Mouse (Mus musculus) limb, embryonic 11.5 days (tissue): ENCODE measurements around the gene Upk2. TPM values are rescaled to one million over a fixed set of nuclear protein-coding genes. Genes with fewer than 3 reads are reported as not detected.
A peak's percentile ranks its signal among the peaks of the same experiment; 100 is the strongest.
"Not testable (repeated sequence)": the region's sequence is repeated elsewhere in the genome, so short reads cannot be mapped to it uniquely, and the experiment has no call there.

Experiments
- ATAC-seq: fragments of 200-750 bp; cut with Nextera tagmentation; 2 replicates; pipeline ENCODE4 v1.8.0; 2017; ENCODE audit warnings: low read depth; ENCODE audit not compliant: insufficient number of reproducible peaks, low FRiP score, low TSS enrichment
- DNase-seq: peaks from one replicate; pipeline ENCODE4 v3.0.0-alpha.2; 2015; ENCODE audit warnings: low spot score
- H3K27ac ChIP-seq: fragments of 300-500 bp; sonication (generic); replicated peaks from 2 replicates; pipeline ENCODE4 v1.5.1; 2014; ENCODE audit warnings: low read depth, mild to moderate bottlenecking, low read length
- H3K27me3 ChIP-seq: fragments of 300-500 bp; sonication (generic); 2 replicates; pipeline ENCODE4 v1.6.1; 2014; ENCODE audit warnings: mild to moderate bottlenecking, low read length, mixed read lengths; ENCODE audit not compliant: control insufficient read depth, insufficient read depth
- H3K36me3 ChIP-seq: fragments of 300-500 bp; sonication (generic); 2 replicates; pipeline ENCODE4 v1.6.1; 2014; ENCODE audit warnings: mild to moderate bottlenecking, low read length, moderate library complexity, mixed read lengths; ENCODE audit not compliant: control insufficient read depth, insufficient read depth
- H3K4me1 ChIP-seq: fragments of 300-500 bp; sonication (generic); 2 replicates; pipeline ENCODE4 v1.6.1; 2014; ENCODE audit warnings: low read length, mixed read lengths; ENCODE audit not compliant: control insufficient read depth, insufficient read depth
- H3K4me2 ChIP-seq: fragments of 300-500 bp; sonication (generic); 2 replicates; pipeline ENCODE4 v1.6.1; 2014; ENCODE audit warnings: low read depth, mild to moderate bottlenecking, moderate library complexity; ENCODE audit not compliant: severe bottlenecking
- H3K4me3 ChIP-seq: fragments of 300-500 bp; sonication (generic); 2 replicates; pipeline ENCODE4 v1.5.1; 2014; ENCODE audit warnings: low read depth, low read length
- H3K9ac ChIP-seq: fragments of 300-500 bp; sonication (generic); 2 replicates; pipeline ENCODE4 v1.6.1; 2014; ENCODE audit warnings: mild to moderate bottlenecking, low read length
- H3K9me3 ChIP-seq: fragments of 300-500 bp; sonication (generic); 2 replicates; pipeline ENCODE4 v1.6.1; 2016; ENCODE audit warnings: low read length; ENCODE audit not compliant: control insufficient read depth
- WGBS: fragments of 180-500 bp; shearing (Covaris S2); extraction: QIAGEN DNeasy Blood & Tissue Kit; methylation state at CpG from one replicate; pipeline ENCODE4 v1.1.7; 2014; 5-methylcytosine and 5-hydroxymethylcytosine counted together
- polyA plus RNA-seq: library from polyadenylated mRNA; unstranded; fragments of >200 nt; fragmentation: Nextera tagmentation; extraction: Ambion mirVana; gene quantifications from 2 replicates; pipeline ENCODE4 v1.2.1, GENCODE M21; 2014

Gene Upk2
- polyA plus RNA-seq, 1 experiment from 2014 or later = 0.59 TPM

DNA sequence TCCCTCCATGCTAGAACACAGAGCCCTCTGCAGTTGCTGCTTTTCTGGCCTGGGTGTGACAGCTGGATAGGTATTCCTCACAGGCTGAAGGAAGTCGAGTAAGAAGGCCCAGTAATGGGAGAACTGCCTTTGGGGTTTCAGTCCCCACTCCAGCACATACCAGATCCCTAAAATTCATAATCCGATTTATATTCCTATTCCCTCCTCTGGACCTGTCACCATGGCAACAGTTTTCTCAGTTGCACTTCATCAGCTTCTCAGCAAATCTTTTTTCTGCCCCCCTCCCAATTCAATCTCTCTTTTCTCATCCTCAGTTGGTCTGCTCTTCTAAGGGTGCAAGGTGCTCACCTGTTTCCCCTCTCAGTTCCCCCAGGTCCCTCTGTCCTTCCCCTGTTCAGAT lies 14.0 kb upstream of the Upk2 start:
- DNase-seq (no peak), ATAC-seq (no peak)
- no peak overlapping the region for H3K4me2 ChIP-seq
- no peaks in the 10 kb centered on the region for H3K4me1 ChIP-seq
- no peaks in the 10 kb centered on the region for H3K9me3 ChIP-seq
- no peaks in the 10 kb centered on the region for H3K27me3 ChIP-seq
- no peak overlapping the region for H3K27ac ChIP-seq
- no peaks in the 10 kb centered on the region for H3K36me3 ChIP-seq
- 61% methylated on average over 2 of the region's 2 CpGs for WGBS
- no peak overlapping the region for H3K4me3 ChIP-seq
- H3K9ac ChIP-seq = no peak overlapping the region

DNA sequence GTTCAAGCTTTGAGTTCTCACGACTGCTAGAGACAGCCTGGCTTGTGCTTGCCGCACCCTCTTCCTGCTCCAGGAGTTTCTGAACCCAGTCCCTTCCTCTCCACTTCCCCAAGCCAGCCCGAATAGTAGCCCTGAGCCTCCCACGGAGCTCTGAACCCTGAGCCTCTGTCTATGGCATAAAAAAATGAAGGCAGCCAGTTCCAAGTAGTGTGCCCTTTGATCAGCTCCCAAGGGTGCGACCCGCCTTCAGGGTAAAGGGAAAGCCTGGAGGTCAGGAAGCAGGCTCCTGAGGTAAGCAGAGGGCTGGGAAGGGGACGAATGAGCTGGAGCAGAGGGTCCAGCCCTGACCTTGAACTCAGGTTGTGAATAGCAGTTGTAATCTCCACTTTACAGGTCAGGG lies 13.4 kb upstream of the Upk2 start:
- no peaks in the 10 kb centered on the region for H3K4me1 ChIP-seq
- ATAC-seq (no peak), DNase-seq (no peak)
- no peaks in the 10 kb centered on the region for H3K27me3 ChIP-seq
- no peak overlapping the region for H3K4me3 ChIP-seq
- no peaks in the 10 kb centered on the region for H3K36me3 ChIP-seq
- H3K4me2 ChIP-seq = no peak overlapping the region; the same call in 1 of the 2 replicates
- no peak overlapping the region for H3K9ac ChIP-seq
- no peak overlapping the region for H3K27ac ChIP-seq
- H3K9me3 ChIP-seq = no peaks in the 10 kb centered on the region
- WGBS = 58% methylated on average over 7 of the region's 7 CpGs

DNA sequence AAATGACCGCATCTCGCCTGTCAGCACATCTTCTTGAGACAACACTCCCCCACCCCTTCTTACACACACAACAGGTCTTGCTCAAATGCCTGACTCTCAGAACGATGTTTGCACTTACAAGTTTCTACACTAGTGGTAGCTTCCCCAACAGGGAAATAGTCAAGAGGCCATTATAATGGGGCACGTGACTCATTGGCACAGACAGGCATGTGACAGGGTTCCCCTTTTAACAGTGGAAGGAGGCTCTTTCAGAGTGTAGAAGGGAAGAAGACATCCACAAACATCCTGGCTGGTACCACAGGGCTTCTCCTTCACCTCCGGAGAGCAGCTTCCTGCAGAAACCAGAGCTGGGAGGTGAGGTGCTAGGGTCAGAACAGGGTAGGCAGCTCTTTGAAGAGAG lies 7.2 kb upstream of the Upk2 start:
- no peaks in the 10 kb centered on the region for H3K27me3 ChIP-seq
- 0 out of 2 replicates have a peak, but pooled peaks cover 2% of the 10 kb centered on the region for H3K4me1 ChIP-seq
- no peaks in the 10 kb centered on the region for H3K36me3 ChIP-seq
- WGBS = 83% methylated on average over 5 of the region's 5 CpGs
- no peak overlapping the region for H3K27ac ChIP-seq
- H3K4me3 ChIP-seq = no peak overlapping the region
- no peak overlapping the region for H3K4me2 ChIP-seq
- ATAC-seq = no peak
- DNase-seq = no peak
- H3K9me3 ChIP-seq = no peaks in the 10 kb centered on the region
- no peak overlapping the region for H3K9ac ChIP-seq

DNA sequence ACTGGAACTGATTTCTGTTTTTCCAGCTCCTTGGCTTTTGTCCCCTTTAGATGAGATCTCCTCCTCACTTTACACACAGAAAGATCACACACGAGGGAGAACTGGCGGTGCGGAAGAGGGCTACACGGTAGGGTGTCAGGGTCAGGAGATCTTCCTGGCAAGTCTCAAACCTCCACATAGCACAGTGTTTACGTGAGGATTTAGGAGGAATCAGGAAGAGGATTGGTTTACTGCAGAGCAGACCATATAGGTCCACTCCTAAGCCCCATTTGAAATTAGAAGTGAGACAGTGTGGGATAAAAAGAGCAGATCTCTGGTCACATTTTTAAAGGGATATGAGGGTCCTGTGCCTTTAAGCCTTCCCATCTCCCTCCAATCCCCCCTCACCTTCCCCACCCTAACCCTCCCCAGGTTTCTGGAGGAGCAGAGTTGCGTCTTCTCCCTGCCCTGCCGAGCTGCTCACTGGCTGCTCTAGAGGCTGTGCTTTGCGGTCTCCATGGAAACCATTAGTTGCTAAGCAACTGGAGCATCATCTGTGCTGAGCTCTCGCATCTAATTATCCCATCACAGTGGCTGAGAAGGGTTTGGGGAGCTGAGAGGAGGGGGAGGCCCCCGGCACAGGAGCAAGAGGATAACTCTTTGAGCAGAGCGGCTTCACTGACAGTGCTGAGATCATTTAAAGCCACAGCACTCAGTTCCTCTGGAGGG lies 2.4 kb upstream of the Upk2 start:
- 8% methylated on average over 11 of the region's 11 CpGs for WGBS

DNA sequence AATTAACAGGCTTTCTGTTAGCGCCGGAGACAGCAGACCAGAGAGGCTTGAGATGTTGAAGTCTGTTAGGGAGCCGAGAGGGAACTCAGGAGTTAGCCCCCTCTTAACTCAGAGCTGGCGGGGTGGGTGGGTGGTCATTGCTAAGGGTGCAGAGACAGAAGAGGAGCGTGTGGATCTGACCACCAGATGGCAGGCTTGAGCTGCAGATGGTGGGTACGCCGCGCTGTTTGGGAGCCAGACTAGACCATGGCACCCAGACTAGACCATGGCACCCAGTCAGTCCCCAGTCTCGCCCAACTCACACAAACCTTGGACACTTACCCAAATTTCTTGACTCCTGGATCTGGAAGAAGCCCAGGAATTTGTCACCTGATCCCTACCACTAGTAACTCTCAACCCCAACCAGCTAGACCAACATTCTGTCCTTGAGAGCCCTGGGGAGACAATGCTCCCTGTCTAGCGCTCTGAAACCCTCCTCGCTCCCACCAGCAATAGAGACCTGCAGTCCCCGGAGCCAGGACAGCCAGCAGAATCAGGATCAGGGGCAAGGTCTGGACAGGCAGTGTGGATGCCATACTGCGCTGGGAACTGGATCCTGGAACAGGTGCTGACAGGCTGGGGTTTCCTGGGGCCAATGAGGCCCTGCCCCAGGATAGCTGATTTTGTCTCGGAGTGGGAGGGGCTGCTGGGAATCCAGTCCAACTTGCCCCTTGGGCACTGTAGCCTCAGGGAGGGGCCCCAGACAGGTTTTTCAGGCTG lies 465 bp downstream of the Upk2 start:
- ATAC-seq (peak; percentile 83), DNase-seq (peak; percentile 91)
- Histone ChIP-seq H3K4me2 (0 out of 2 replicates have a peak overlapping the region, but pooled peaks have one; percentile 12), H3K27ac (no peak overlapping the region), H3K9ac (no peak overlapping the region), H3K4me1 (0 out of 2 replicates have a peak, but pooled peaks cover 5% of the 10 kb centered on the region), H3K27me3 (peaks cover 6% of the 10 kb centered on the region; the same call in 1 of the 2 replicates), H3K36me3 (no peaks in the 10 kb centered on the region), H3K4me3 (no peak overlapping the region), H3K9me3 (no peaks in the 10 kb centered on the region)
- WGBS = 7% methylated on average over 14 of the region's 14 CpGs

More for the DNA sequence above, 2.4 kb upstream of the Upk2 start:
- H3K27me3 ChIP-seq = peaks cover 6% of the 10 kb centered on the region; the same call in 1 of the 2 replicates
- DNase-seq (peak; percentile 60), ATAC-seq (no peak)
- H3K27ac ChIP-seq = no peak overlapping the region
- no peak overlapping the region for H3K9ac ChIP-seq
- no peak overlapping the region for H3K4me2 ChIP-seq
- H3K36me3 ChIP-seq = no peaks in the 10 kb centered on the region
- H3K4me3 ChIP-seq = no peak overlapping the region
- 0 out of 2 replicates have a peak, but pooled peaks cover 5% of the 10 kb centered on the region for H3K4me1 ChIP-seq
- no peaks in the 10 kb centered on the region for H3K9me3 ChIP-seq

DNA sequence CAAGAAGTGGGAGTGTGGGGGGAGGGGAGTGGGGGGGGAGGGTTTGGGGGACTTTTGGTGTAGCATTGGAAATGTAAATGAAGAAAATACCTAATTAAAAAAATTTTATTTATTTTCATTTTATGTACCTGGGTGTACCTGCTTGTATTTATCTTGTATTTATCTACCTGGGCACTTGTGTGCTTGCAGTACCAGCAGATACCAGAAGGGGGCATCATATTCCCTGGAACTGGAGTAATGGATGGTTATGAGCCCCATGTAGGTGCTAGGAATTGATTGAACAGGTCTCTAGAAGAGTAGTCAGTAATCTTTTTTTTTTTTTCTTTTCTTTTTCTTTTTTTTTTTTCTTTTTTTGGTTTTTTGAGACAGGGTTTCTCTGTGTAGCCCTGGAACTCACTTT lies 4.4 kb downstream of the Upk2 start:
- 0 out of 2 replicates have a peak, but pooled peaks cover 3% of the 10 kb centered on the region for H3K4me1 ChIP-seq
- H3K27me3 ChIP-seq = peaks cover 6% of the 10 kb centered on the region; the same call in 1 of the 2 replicates
- no peaks in the 10 kb centered on the region for H3K9me3 ChIP-seq
- H3K27ac ChIP-seq = no peak overlapping the region
- ATAC-seq = no peak
- no peaks in the 10 kb centered on the region for H3K36me3 ChIP-seq
- DNase-seq = no peak
- no peak overlapping the region for H3K4me2 ChIP-seq
- H3K4me3 ChIP-seq = no peak overlapping the region
- H3K9ac ChIP-seq = no peak overlapping the region

DNA sequence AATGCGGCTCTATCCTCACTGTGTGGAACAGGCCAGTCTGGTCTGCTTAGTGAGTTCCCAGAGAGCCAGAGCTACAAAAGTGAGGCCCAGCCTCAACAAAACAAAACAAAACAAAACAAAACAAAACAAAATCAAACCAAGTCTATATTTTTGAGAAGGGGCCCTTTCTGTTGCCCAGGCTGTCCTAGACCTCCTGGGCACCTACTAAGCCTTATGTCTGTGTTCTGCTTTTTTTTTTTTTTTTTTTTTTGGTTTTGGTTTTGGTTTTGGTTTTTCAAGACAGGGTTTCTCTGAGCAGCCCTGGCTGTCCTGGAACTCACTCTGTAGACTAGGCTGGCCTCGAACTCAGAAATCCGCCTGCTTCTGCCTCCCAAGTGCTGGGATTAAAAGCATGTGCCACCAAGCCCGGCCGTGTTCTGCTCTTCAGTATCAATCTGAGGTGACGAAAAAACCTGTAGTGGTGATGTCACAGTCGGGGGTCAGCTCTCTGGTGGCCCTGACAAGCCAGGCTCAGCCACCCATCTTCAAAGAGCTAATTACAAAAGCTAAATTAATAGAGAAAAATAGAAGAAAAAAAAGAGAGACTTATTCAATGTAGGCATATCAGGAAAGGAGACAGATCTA lies 10.3 kb downstream of the Upk2 start:
- H3K27me3 ChIP-seq, H3K9me3 ChIP-seq, DNase-seq, H3K36me3 ChIP-seq, H3K4me1 ChIP-seq, H3K4me3 ChIP-seq, ATAC-seq, H3K9ac ChIP-seq, H3K27ac ChIP-seq, H3K4me2 ChIP-seq: not testable (repeated sequence)
- WGBS = 78% methylated on average over 7 of the region's 7 CpGs

DNA sequence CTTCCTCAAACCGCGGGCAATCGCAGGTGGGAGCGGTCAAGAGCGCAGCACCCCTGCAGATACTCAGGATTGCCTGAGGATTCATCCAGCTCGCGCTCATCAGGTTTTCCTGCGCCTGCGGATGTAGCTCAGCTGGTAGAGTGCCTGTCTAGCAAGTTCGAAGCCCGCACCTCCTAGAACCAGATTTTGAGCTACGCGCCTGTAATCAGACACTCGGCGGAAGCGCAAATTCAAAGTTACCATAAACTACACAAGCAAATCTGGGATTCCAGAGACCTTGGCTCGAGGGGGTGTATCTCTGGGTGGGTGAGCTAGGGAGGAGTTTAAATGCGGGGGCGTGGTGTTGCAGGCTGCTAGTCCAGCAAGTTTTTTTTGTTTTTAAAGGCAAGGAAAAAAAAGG lies 13.8 kb downstream of the Upk2 start, which contains the start of gene Foxr1:
Gene Foxr1 (minus strand): TSS at position 176 of the 400 bp plus-strand sequence.
- Histone ChIP-seq H3K9me3 (no peaks in the 10 kb centered on the region), H3K27me3 (no peaks in the 10 kb centered on the region), H3K36me3 (no peaks in the 10 kb centered on the region), H3K4me1 (no peaks in the 10 kb centered on the region), H3K9ac (no peak within 1 kb of the TSS), H3K4me3 (no peak within 1 kb of the TSS), H3K4me2 (no peak within 1 kb of the TSS), H3K27ac (no peak within 1 kb of the TSS)
- 70% methylated on average over 19 of the region's 19 CpGs for WGBS
- DNase-seq (no peak), ATAC-seq (no peak)
